Mouse (Mus musculus) frontal cortex, adult 2 months (tissue): ENCODE measurements around the gene Gm36079. TPM values are rescaled to one million over a fixed set of nuclear protein-coding genes. Genes with fewer than 3 reads are reported as not detected.
"Not testable (repeated sequence)": the region's sequence is repeated elsewhere in the genome, so short reads cannot be mapped to it uniquely, and the experiment has no call there.

Experiments
- DNase-seq, 2 experiments: peaks; one replicate each; pipeline ENCODE4 v3.0.0; 2022; ENCODE audit warnings: low spot score in 1 of 2; ENCODE audit errors: extremely low spot score in 1 of 2
- polyA plus RNA-seq: library from polyadenylated mRNA; depleted of rRNA; stranded (reverse); fragments of >200 nt; gene quantifications from 2 replicates; pipeline ENCODE4 v1.2.3, GENCODE M21; 2012; rRNA removed

Gene Gm36079
- polyA plus RNA-seq, 1 experiment = not detected

DNA sequence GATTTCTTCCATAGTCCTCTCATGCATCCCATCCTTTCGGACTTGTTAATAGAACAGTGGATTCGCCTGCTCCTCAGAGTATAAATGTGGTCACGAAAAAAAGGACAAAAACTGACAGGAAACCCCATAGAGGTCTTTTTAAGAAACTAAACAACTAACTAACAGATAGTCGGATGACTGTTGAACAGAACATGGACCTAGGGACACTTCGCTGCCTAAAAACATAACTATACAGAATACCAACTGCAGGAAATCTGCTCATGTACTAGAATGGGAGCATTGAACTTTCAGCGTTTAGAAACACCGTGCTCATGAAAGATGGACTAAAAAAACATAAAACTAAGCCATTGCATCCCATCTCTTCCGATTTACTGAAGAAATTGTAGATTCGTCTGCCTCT lies 2.2 kb downstream of the Gm36079 start:
- not testable (repeated sequence) for DNase-seq

GRCm38 (mm10) chr13:120021477-120021876 lies 5.3 kb downstream of the Gm36079 start:
- not testable (repeated sequence) for DNase-seq

GRCm38 (mm10) chr13:120015348-120016007 lies 11.3 kb downstream of the Gm36079 start:
- not testable (repeated sequence) for DNase-seq

DNA sequence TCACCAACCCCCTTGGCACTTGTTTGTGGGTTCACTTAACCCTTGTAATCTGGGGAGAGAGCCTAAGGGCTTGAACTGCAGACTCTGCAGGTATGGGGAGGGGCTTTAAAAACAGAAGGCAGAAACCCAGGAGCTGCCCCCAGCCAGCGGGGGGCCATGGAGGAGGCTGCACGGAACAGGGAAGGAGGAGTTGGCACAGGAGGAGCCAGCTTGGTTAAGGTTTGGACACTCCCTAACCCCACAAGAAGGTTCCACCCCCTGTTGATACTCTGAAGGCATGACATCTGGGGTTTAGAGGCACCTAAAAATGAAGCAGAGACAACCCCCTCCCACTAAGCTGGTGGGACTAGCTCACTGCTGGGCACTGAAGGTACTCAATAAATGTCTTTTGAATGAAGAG lies 12.8 kb downstream of the Gm36079 start:
- DNase-seq = not testable (repeated sequence)

DNA sequence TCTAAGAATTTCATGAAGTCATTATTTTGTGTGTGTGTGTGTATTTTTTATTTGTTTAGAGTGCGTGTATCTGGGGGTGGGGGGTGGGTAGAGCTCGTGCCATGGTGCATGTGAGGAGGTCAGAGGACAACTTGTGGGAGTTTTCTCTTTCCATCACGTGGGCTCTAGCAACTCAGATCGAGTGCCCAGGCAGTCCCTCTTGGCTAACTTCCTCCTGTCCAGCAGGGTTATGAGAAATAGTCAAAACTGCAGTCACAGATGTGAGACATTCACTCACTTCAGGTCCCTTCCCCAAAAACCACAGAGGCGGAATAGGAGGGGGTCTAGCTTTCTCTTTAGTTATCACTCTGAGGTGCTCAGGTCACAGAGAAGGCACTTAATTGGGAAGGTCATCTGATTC lies 13.3 kb downstream of the Gm36079 start:
- not testable (repeated sequence) for DNase-seq

DNA sequence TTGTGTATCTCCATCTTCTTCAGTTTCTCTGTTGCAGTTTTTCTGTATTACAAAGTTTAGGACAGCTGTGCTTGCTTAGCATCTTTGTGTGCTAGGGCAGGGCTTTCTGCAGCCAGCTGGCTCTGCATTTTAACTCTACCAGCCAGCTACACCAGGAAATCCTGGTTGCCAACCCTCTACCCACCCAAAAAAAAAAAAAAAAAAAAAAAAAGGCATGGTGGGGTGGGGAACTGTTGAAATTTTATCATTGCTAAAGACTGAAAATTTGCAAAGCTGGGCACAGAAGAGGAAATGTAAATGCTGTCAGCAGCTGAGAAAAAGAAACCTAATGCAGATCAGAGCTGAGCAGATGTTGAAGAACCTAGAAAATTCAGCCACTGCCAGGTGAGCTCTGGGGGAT lies 16.7 kb downstream of the Gm36079 start:
- not testable (repeated sequence) for DNase-seq

DNA sequence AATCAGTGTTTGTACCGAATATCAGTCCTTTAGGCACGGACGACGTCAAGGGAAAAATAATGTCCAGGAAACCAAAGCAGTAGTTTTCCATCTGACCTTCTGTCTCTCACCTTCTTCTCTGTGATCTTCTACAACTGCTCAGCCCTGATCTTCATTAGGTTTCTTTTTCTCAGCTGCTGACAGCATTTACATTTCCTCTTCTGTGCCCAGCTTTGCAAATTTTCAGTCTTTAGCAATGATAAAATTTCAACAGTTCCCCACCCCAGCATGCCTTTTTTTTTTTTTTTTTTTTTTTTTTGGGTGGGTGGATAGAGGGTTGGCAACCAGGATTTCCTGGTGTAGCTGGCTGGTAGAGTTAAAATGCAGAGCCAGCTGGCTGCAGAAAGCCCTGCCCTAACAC lies 27.6 kb downstream of the Gm36079 start:
- DNase-seq = not testable (repeated sequence)

GRCm38 (mm10) chr13:119998442-119999086 lies 28.2 kb downstream of the Gm36079 start:
- not testable (repeated sequence) for DNase-seq

DNA sequence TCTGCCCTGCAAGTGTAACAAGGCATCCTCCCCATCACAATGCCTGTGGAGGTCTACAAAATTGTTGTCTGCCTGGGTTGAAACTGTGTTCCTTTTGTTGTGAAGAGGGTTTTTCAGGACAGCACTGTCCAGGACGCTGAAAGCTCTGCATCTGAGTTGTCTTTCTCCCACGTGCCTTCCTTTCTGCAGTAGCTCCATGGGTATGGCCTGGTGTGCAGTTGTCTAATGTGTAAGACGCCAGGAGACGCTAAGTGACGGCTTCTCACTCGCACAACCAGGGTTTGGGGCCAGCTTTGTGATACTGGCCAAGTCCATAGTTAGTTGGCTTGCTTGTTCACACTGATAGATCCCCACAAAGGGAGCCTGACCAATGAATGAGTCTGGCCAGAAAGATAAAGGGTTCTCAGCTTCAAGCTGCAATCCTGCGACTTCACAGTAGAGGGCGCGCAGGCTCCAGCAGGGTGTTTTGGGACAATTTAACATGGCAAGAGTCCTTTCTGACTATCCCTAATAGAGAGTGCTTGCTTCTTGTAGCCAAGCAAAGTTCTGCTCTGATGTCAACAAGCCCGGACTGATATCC lies 34.8 kb downstream of the Gm36079 start:
- DNase-seq = not testable (repeated sequence)

GRCm38 (mm10) chr13:119991264-119991663 lies 35.5 kb downstream of the Gm36079 start:
- not testable (repeated sequence) for DNase-seq

Other genes starting within 250 kb of the Gm36079 start
- gene Zfp131, start 236.1 kb downstream of the Gm36079 start, polyA plus RNA-seq = 29.3 and 30.3 TPM in 2 replicates
- gene AF067063, start 196.8 kb downstream of the Gm36079 start, polyA plus RNA-seq = not detected in 2 replicates
- not detected in 2 replicates for gene D13Ertd608e, start 191.0 kb downstream of the Gm36079 start, polyA plus RNA-seq
- not detected in 2 replicates for gene Tcstv1, start 132.2 kb downstream of the Gm36079 start, polyA plus RNA-seq
- gene Gm21761, start 97.7 kb downstream of the Gm36079 start, polyA plus RNA-seq = not detected in 2 replicates
- not detected in 2 replicates for gene B020031M17Rik, start 76.2 kb downstream of the Gm36079 start, polyA plus RNA-seq
- 0.11 and 0.16 TPM in 2 replicates for gene Gm21188, start 25.2 kb upstream of the Gm36079 start, polyA plus RNA-seq
- not detected in 2 replicates for gene Gm20767, start 113.2 kb upstream of the Gm36079 start, polyA plus RNA-seq
- gene Gm21818, start 145.4 kb upstream of the Gm36079 start, polyA plus RNA-seq = not detected in 2 replicates
- not detected in 2 replicates for gene Gm21762, start 188.9 kb upstream of the Gm36079 start, polyA plus RNA-seq
- not detected in 2 replicates for gene Gm21731, start 212.1 kb upstream of the Gm36079 start, polyA plus RNA-seq
- not detected in 2 replicates for gene AF067061, start 236.1 kb upstream of the Gm36079 start, polyA plus RNA-seq